Mouse (Mus musculus) kidney, postnatal 0 days (tissue): ENCODE results near the gene Farp1. TPM values are rescaled to one million over a fixed set of nuclear protein-coding genes. Genes with fewer than 3 reads are reported as not detected.
A peak's percentile ranks its signal among the peaks of the same experiment; 100 is the strongest.

ENCODE experiments used
- ATAC-seq: fragments of 200-750 bp; cut with Nextera tagmentation; replicated peaks from 2 replicates; pipeline ENCODE4 v1.8.0; 2017; ENCODE audit warnings: low read depth, moderate number of reproducible peaks, moderate TSS enrichment, moderate library complexity; ENCODE audit not compliant: low FRiP score
- DNase-seq: peaks from one replicate; pipeline ENCODE4 v3.0.0-alpha.2; 2016; ENCODE audit warnings: low spot score
- H3K27ac ChIP-seq: fragments of 300-500 bp; sonication (generic); 2 replicates; pipeline ENCODE4 v1.5.1; 2014; ENCODE audit warnings: mild to moderate bottlenecking
- H3K27me3 ChIP-seq: fragments of 300-500 bp; sonication (generic); 2 replicates; pipeline ENCODE4 v1.6.1; 2014; ENCODE audit warnings: low read length, mixed read lengths; ENCODE audit not compliant: insufficient read depth
- H3K36me3 ChIP-seq: fragments of 300-500 bp; sonication (generic); 2 replicates; pipeline ENCODE4 v1.6.1; 2014; ENCODE audit warnings: low read length, mixed read lengths; ENCODE audit not compliant: insufficient read depth
- H3K4me1 ChIP-seq: fragments of 300-500 bp; sonication (generic); replicated peaks from 2 replicates; pipeline ENCODE4 v1.6.1; 2014; ENCODE audit warnings: antibody characterized with exemption, low read length, mixed read lengths; ENCODE audit not compliant: insufficient read depth
- H3K4me2 ChIP-seq: fragments of 300-500 bp; sonication (generic); 2 replicates; pipeline ENCODE4 v1.6.1; 2014; ENCODE audit warnings: mild to moderate bottlenecking, low read length, moderate library complexity, mixed read lengths
- H3K4me3 ChIP-seq: fragments of 300-500 bp; sonication (generic); replicated peaks from 2 replicates; pipeline ENCODE4 v1.5.1; 2014; ENCODE audit warnings: low read depth, low read length
- H3K9ac ChIP-seq: fragments of 300-500 bp; sonication (generic); 2 replicates; pipeline ENCODE4 v1.6.1; 2014; ENCODE audit warnings: low read depth, low read length
- H3K9me3 ChIP-seq: fragments of 300-500 bp; sonication (generic); replicated peaks from 2 replicates; pipeline ENCODE4 v1.6.1; 2016; ENCODE audit warnings: low read length, inconsistent platforms, mixed read lengths
- CTCF ChIP-seq: IDR thresholded peaks from 2 replicates; pipeline ENCODE4 v1.5.1; 2016; ENCODE audit warnings: antibody characterized with exemption, low read depth, mild to moderate bottlenecking, moderate library complexity
- WGBS: fragments of 180-500 bp; shearing (Covaris S2); extraction: QIAGEN DNeasy Blood & Tissue Kit; methylation state at CpG from one replicate; pipeline ENCODE4 v1.1.7; 2014; 5-methylcytosine and 5-hydroxymethylcytosine counted together
- polyA plus RNA-seq: library from polyadenylated mRNA; unstranded; fragments of >200 nt; fragmentation: Nextera tagmentation; extraction: Ambion mirVana; gene quantifications from 2 replicates; pipeline ENCODE4 v1.2.1, GENCODE M21; 2015

Gene Farp1
- polyA plus RNA-seq, 1 experiment from 2014 or later: 23.4 TPM

- peak; percentile 98 for TF ChIP-seq CTCF
- no peak overlapping the region for H3K4me3 ChIP-seq
- ATAC-seq (peak; percentile 65), DNase-seq (peak; percentile 91)
- no peaks in the 10 kb centered on the region for H3K4me1 ChIP-seq
- H3K27me3 ChIP-seq: no peaks in the 10 kb centered on the region
- peaks cover 53% of the 10 kb centered on the region for H3K36me3 ChIP-seq
- no peak overlapping the region for H3K9ac ChIP-seq
- no peak overlapping the region for H3K4me2 ChIP-seq
- H3K27ac ChIP-seq: no peak overlapping the region
- 26% methylated on average over 6 of the region's 6 CpGs for WGBS
- H3K9me3 ChIP-seq: no peaks in the 10 kb centered on the region
These were observed 244.1 kb downstream of the Farp1 start for GRCm38 (mm10) chr14:121279106-121279505.

GRCm38 (mm10) chr14:121280601-121281335 is 245.8 kb downstream of the Farp1 start:
- 79% methylated on average over 16 of the region's 16 CpGs for WGBS
- Histone ChIP-seq H3K4me2 (no peak overlapping the region), H3K27ac (no peak overlapping the region), H3K4me1 (no peaks in the 10 kb centered on the region), H3K9me3 (no peaks in the 10 kb centered on the region), H3K36me3 (peaks cover 49% of the 10 kb centered on the region), H3K4me3 (no peak overlapping the region), H3K27me3 (no peaks in the 10 kb centered on the region), H3K9ac (no peak overlapping the region)
- no peak for TF ChIP-seq CTCF
- DNase-seq: no peak
- no peak for ATAC-seq

- Histone ChIP-seq H3K27ac (no peak overlapping the region), H3K4me3 (no peak overlapping the region), H3K36me3 (peaks cover 50% of the 10 kb centered on the region), H3K9me3 (no peaks in the 10 kb centered on the region), H3K9ac (no peak overlapping the region), H3K27me3 (no peaks in the 10 kb centered on the region), H3K4me1 (no peaks in the 10 kb centered on the region), H3K4me2 (no peak overlapping the region)
- no peak for TF ChIP-seq CTCF
- DNase-seq: no peak
- no peak for ATAC-seq
These were observed 246.3 kb downstream of the Farp1 start for GRCm38 (mm10) chr14:121281336-121281710.

GRCm38 (mm10) chr14:121285379-121286120 is 250.6 kb downstream of the Farp1 start:
- H3K9ac ChIP-seq: no peak overlapping the region
- no peaks in the 10 kb centered on the region for H3K4me1 ChIP-seq
- no peak overlapping the region for H3K4me3 ChIP-seq
- no peak for ATAC-seq
- WGBS: 89% methylated on average over 14 of the region's 14 CpGs
- no peak overlapping the region for H3K27ac ChIP-seq
- peaks cover 43% of the 10 kb centered on the region for H3K36me3 ChIP-seq
- peak; percentile 35 for DNase-seq
- H3K4me2 ChIP-seq: no peak overlapping the region
- TF ChIP-seq CTCF: peak; percentile 49; the same call in 1 of the 2 replicates
- no peaks in the 10 kb centered on the region for H3K9me3 ChIP-seq
- H3K27me3 ChIP-seq: no peaks in the 10 kb centered on the region

- no peak for ATAC-seq
- WGBS: 91% methylated on average over 8 of the region's 8 CpGs
- no peak for TF ChIP-seq CTCF
These were observed 256.9 kb downstream of the Farp1 start for GRCm38 (mm10) chr14:121291881-121292280.

GRCm38 (mm10) chr14:121292391-121292790 is 257.4 kb downstream of the Farp1 start:
- Histone ChIP-seq H3K27ac (no peak overlapping the region), H3K27me3 (no peaks in the 10 kb centered on the region), H3K4me2 (no peak overlapping the region), H3K9ac (no peak overlapping the region), H3K36me3 (peaks cover 27% of the 10 kb centered on the region), H3K9me3 (no peaks in the 10 kb centered on the region), H3K4me3 (no peak overlapping the region), H3K4me1 (no peaks in the 10 kb centered on the region)
- WGBS: 88% methylated on average over 3 of the region's 3 CpGs
- TF ChIP-seq CTCF: no peak
- ATAC-seq: no peak
- no peak for DNase-seq

More at GRCm38 (mm10) chr14:121291881-121292280, 256.9 kb downstream of the Farp1 start:
- Histone ChIP-seq H3K27me3 (no peaks in the 10 kb centered on the region), H3K4me1 (no peaks in the 10 kb centered on the region), H3K27ac (no peak overlapping the region), H3K4me2 (no peak overlapping the region), H3K9ac (no peak overlapping the region), H3K36me3 (peaks cover 31% of the 10 kb centered on the region), H3K9me3 (no peaks in the 10 kb centered on the region), H3K4me3 (no peak overlapping the region)
- no peak for DNase-seq
